Mouse (Mus musculus) thymus, postnatal 36 days (tissue): ENCODE results near the gene Abcc4.

ENCODE experiments used
- DNase-seq, 2 experiments: peaks; one replicate each; pipeline ENCODE4 v3.0.0; 2022; ENCODE audit warnings: mixed read lengths in 2 of 2

The Abcc4 gene

DNA sequence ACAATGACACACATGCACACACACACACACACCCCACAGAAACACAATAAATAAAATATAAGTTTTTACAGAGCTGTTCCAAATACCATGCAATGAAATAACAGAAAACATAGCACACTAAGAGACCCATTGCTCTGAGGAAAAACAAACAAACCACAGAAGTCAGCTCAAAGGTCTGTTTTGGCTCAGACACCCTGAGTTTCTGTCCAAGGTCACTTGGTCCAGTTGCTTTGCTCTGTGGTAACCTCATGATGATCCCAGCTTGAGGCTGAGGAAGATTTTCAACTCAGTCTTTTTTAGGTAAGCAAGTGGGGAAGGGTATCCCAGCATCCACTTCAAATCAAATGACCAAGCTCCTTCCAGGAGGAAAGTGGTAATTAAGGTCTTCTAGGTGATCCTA is 4.9 kb upstream of the Abcc4 start:
- no peak for DNase-seq

DNA sequence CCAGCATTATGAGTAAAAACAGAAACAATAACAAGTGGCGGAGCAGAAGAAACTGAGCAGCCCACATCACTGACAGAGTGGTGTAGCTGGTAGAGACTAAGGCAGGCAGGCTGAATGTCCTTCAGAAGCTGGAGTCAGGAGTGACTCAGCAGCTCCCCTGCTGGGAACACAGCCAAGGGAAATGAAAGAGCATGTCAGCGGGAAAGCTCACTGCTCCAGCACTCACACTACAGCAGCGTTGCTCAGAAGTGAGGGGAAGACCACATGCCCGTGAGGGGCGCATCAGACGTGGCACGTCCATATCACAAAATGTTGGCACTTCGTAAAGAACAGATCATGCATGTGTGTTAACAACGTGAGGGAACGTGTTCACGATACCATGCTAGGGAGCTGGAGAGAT is 3.7 kb upstream of the Abcc4 start:
- peak; percentile 40 to 47 for DNase-seq

DNA sequence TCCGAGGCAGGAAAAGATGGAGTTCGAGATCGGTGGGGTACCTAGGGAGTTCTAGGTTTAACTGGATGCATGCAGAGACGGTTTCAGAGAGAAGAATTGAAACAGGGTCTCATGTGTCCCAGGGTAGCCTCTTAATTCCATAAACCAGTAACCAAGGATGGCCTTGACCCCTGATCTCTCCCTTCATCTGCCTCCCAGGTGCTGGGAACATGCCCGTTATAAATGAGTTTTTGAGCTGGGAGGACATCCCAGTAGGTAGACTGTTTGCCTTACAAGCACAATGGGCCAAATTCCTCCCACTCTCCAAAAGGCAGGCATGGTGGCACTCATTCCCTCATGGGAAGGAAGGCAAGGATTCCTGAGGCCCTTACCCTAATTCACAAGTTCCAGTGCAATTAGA is 2.1 kb upstream of the Abcc4 start:
- no peak for DNase-seq

DNA sequence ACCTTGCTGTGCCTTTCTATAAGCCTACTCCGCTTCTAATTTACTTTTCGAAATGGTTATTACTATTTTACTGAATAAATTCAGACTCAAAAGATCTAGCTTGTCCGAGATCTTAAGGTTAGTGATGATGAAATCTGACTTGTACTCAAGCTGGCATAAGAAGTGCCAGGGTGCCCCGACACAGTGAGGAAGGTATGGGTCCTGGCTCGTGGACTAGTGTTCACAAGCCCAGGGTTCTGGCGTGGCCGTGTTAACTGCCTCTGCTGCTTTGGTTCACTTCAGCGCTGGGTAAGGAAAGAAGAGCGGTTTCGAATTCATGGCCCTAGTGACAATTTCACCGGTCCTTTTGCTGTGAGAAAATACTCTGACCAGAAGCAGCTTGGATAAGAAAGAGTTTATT is 943 bp upstream of the Abcc4 start:
- no peak for DNase-seq

DNA sequence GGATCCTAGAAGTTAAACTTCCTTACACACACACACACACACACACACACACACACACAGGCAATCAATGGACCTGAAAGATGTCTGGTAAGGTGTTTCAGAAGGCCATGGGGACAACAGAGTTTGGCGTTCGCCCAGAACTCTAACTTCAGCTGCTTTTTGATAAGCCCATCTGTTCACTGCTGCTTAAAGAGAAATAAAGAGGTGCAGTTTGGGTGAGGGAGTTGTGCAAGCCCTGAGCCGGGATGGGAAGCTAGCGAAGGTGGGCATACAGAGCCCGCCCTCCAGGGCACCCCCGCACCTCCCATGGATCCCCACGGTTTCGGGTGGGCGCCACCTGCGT is 583 bp downstream of the Abcc4 start:
- no peak for DNase-seq

DNA sequence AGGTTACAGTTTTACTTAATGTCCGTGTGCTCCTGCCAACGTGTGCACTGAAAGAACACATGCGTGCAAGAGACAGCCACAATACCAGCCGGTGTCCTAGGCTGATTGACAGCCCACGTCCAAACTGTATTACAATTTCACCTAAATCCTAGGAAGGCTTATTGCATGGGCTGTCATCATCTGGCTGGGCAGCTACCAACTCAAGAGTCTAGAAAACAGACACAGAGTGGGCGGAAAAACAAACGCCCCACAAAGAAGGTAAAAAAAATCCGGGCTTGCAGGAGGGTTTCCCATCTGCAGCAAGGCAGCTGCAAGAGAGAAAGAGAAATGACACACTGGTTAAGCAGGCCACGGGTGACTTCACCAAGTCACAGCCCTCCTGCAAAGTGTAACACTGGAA is 2.7 kb downstream of the Abcc4 start:
- no peak for DNase-seq

DNA sequence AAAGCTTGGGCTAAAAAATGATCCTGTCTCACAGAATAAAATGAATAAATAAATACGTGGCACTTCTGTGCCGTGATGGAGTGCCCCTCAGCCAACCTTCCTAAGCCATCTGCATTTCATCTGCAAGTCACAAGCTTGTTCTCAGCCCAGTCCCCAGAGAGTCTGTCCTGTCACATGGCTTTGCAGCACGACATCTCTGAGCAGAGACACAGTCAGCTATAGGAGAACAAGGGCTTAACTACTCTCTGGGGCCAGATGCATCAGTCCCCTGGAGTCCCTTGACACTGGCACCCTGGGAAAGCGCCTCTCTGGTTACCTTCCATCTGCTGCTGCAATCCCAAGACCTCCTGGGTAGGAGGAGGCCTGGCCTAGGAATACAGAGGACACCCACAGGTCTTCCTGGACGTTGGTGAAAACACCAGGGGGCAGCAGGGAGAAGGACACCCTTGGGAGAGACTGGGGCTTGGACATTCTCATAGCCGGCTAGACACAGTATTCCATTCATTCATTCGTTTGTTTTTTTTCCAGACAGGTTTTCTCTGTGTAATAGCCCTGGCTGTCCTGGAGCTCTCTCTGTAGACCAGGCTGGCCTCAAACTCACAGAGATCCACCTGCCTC is 3.9 kb downstream of the Abcc4 start:
- DNase-seq: peak; percentile 32 to 38

DNA sequence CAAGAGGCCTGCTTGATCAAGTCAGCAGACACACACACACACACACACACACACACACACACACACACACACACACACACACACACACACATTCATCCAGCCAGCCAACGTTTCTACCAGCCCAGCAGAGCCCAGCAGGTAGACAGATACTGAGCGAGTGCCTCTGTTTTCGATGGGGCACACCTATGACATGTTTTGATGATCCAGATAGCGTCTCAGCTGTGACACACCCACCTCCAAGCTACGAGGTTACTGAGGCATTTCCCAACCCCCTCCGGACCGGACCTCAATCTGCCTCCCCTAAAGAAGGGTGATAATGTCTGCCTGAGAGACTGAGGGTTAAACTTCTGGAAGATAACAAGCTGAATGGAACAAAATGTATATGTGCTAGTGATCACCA is 5.4 kb downstream of the Abcc4 start:
- no peak for DNase-seq

DNA sequence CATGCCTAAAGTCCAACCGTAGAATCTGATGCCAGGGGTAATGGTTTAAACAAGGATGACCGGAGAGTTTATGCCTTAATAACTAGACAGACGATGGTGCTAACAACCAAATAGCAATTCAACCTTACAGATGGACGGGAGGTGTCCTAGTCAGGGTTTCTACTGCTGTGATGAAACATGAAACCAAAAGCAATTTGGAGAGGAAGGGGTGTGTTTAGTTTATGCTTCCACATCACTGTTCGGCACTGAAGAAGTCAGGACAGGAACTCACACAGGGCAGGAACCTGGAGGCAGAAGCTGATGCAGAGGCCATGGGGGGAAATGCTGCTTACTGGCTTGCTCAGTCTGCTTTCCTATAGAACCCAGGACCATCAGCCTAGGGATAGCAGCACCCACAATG is 6.1 kb downstream of the Abcc4 start:
- DNase-seq: no peak

DNA sequence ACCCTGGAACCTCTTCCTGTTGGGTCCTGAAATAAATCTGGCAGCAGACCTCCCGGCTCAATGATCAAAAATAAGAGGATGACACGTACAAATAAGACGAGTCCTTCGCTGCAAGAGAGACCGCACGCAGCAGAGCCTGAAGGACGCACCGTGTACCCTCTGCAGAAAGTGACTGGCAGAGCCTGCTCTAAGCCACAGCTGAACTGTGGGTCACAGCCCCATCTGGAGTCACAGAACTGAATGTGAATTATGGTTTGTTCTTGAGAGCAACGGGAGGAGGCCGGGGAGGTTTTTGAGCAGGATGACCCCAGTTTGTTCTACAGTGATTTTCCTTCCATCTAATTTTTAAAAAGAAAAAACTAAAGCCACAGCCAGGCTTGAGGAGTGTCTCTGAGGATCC is 6.5 kb downstream of the Abcc4 start:
- DNase-seq: no peak

DNA sequence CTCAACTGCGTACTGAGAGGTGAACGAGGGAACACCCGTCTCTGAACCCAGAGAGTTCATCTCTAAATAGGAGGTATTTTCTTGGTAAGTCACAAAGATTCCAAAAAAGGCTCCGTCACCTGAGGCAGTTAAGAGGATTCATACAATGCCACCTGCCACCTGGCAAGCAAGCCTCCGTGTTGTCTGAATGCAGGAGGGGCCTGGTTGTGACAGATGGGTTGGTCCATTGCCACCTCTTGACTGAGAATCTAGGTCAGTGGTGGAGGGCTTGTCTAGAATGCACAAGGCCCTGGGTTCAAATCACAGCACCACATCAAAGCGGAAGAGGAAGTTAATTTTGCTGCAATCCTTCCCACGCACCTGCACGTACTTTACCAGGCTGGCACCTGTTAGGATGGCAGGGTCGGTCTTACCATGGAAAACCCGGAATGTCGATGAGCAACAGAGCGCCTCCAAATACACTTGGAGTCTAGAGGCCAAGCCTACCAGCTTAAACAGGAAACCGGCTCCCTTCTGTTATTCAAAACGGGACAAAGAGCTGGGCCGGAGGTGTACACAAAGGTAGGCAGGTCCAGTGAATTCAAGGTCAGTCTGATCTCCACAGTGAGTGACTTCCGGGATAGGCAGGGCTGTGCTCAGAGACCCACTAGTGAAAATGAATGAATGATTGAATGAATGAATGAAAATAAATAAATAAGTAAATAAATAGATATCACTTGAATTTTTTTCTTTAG is 9.3 kb downstream of the Abcc4 start:
- DNase-seq: no peak

DNA sequence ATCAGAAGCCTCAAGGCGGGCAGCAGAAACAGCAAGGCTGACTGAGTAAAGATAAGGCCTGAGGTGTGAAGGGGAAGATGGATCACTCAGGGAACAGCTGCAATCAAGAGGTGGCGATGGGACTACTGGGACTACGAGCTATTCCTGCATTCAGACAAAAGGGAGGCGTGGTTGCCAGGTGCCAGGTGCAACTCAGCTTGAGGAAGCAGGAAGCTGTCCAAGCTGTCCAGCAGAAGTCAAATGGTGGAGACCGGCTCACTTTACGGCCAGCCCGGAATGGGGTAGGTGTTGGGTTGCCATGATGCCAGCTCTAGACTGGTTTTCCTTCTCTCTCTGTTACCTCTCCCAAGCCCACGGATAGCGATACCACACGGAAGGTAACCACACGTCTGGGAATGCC is 10.2 kb downstream of the Abcc4 start:
- no peak for DNase-seq

DNA sequence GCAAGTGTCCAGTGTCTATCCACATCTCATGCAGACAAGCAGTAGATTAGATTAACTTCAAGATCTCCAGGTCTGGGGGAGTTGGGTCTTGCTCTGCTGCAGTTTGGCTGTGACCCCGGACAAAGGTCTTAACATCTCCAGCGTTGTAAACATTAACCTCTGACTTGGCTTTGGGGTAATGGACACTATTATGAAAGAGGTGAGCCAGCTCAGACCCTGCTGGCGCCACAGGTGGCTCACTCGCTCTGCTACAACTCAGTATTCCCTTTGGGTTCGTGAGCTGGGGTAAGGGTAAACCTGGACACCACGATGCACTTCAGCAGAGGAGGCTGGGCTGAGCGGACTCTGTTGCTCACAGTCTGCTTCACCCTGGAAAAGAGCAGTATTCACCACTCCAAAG is 11.7 kb downstream of the Abcc4 start:
- no peak for DNase-seq

DNA sequence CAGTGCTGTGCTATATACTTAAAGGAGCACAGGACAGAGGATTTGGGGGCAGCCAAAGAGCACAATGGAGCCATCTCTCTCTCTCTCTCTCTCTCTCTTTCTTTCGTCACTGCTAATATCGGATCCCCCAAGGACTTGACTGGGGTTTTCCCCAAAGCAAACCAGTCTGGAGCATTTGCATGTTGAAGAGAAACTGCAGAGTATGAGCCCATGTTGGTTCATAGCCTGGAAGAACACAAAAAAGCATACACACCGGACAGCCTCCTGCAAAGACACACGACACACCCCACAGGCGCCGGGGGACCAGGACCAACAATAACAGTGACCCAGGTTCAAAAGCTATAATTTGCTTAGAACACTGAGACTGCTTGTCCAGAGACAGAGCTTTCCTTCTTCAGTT is 14.1 kb downstream of the Abcc4 start:
- no peak for DNase-seq

DNA sequence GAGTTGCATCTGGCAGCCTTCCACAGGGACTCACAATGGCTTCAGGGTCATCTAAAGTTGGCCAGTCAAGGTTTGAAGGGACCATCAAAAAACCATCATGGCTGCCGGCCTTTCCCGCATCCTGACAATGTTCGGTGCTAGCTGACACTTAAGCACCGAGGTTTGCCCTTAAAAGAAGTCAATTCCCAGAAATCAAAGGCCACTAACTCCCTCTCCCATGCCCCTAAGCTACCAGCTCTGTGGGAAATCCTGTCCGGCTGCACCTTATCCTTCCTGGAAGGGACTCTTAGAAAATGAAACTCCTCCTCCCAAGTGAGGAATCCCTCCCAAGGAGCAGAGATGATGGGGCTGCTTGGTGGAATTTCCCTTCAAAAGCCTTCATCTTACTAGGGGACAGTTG is 14.6 kb downstream of the Abcc4 start:
- no peak for DNase-seq

DNA sequence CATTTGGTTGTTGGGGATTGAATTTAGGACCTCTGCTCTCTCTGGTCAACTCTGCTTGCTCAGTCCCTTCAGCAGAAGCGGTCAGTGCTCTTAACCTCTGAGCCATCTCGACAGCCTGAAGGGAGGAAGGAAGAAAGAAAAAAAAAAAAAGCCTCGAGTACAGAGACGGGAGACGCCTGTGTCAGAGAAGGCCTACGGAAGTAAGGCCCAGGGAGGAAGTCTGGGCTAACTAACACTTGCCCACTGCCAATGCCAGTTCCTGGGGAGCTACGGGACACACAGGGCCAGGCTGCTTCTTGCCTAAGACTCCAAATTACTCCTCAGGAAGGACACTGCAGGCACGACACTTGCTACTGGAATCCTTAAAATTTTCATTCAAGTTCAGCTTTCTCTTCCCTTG is 15.1 kb downstream of the Abcc4 start:
- DNase-seq: no peak

DNA sequence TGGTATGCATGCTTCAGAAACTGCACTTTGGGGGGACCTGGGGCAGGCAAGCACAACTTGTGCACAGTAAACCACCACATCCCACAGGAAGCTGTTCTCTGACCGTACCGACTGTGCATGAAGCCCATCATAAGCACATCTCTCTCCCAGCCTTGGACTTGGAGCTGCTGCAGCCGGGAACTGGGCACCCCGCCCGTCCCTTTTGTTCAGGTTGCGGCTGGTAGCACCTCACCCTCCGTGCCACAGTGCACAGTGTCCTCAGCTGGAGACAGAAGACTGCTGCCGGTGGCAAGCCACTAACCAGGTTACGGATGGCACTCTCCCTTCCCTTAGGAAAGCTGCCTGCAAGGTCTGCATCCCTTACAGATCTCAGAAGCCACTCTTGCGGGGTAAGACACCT is 15.7 kb downstream of the Abcc4 start:
- no peak for DNase-seq

DNA sequence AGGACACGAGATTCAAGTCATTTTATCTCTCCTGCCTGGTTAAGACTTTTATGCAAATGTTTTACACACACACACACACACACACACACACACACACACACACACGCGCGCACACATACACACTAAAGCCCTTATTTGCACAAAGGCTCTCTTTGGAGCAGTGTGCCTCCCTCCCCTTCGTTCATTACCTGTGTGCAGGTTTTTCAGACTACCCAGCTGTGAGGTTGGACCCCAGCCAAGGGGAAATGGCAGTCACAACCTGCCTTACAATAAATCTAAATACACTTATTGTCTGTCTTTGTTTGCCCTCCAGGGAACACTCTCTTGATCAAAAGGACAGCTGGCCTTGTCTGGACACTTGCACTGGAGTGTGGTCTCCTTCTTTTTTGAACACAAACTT is 17.4 kb downstream of the Abcc4 start:
- no peak for DNase-seq

DNA sequence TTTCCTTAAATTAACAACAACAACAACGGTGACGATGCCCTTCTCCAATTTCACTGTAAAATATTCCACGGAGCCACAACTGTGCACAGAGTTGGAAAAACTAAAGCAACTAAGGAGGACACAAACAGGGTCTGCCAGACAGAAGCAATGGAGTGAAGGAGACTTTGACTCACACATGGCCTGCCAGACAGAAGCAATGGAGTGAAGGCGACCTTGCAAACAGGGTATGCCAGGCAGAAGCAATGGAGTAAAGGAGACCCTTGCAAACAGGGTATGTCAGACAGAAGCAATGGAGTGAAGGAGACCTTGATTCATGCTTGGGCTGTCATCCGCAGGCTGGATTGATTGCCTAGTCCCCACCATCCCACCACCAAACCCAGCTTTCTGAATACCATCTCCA is 19.2 kb downstream of the Abcc4 start:
- no peak for DNase-seq

DNA sequence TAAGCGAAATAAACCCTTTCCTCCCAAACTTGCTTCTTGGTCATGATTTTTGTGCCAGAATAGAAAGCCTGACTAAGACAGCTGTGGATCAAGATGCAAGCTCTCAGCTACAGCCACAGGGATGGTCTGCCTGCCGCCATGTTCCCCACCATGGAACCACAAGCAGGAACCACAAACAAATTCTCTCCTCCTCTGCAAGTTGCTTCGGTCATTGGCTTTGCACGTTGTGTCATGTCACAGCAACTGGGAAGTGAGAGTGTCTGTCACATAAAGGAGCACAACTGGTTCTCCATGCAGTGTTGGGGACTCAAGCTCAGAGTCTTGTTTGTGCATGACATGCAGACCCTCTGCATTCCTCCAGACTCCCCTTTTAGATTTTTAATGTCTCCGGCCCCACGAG is 20.4 kb downstream of the Abcc4 start:
- no peak for DNase-seq

DNA sequence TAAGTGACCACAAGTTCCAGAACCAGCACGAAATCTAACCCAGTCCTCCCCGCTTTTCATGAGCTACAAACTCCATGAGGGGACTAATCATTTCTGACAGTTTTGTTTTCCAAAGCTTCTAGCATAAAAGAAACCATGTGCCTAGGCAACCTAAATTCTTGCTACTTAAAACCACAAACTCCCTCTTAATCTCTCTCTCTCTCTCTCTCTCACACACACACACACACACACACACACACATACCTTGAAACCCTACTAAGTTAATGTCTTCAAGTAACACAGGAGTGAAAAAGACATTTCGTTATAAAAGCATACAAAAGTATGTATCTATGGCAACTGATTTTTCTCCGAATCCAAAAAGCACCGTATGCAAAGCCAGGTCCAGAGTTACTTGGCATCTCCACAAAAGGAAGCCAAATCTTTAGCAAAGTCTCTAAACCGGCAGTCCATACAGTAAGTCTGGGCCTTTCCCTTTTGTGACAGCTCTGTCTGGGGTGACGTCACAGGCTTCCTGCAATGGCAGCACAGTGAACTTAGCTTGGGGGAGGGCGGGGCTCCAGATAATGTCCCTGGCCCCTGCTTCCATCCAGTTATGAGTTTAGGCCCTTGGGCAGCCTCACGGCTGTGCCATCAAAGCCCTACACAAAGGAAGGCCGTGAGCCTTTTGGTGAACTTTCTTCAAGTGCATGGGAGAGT is 23.5 kb downstream of the Abcc4 start:
- DNase-seq: no peak

DNA sequence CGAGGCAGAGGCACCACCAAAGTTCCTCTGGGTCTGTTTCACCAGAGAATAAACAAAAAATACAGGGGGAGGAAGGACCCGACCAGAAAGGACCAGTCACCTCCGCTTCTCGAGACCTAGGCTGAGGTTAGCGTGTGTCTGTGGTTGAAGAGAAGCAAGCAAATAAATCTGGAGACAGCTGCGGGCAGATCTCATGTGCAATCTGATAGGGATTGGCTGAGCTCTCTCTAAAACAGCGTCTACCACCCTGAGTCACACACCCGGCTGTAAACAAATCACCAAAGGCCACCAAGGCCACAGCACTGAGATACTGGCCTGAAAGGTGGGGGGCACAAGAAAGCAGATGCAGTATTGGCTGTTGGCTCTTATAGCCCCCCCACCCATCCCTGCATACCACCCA is 24.9 kb downstream of the Abcc4 start:
- DNase-seq: no peak

DNA sequence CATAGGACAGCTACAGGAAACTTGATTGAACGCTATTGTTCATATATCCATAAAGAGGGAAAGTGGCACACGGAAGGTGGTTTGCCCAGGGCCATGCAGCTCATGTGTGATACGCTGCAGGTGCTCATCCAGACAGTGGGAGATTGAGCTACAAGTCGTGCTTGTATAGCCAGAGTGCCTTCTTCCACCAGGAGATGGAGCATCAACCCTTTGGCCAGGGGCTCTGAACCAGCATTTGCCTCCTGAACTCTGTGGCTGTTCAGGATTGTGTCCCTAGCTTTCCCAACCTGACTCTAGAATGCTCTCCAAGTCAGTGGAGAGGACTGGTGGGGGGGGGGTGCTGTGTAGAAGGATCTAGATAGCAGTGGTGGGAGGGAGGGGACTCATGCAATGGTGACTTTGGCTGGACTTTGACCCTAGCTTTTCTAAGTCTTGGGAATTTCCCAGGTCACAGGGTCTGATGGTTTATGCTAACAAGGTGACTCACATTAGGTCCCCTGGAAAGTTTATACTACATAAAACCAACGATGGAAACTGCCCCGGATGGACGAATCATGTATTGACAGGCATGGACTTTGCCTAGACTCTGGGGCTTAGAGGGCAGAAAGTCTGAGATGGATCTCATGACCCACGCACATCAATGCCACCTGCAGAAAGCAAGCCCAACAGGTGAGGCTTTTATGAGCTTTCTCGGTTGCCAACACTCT is 27.6 kb downstream of the Abcc4 start:
- no peak for DNase-seq
